Mouse (Mus musculus) lung, adult 2 months (tissue): ENCODE data around the gene Pdia2.

ENCODE experiments used
- CTCF ChIP-seq: fragments of 200-500 bp; IDR thresholded peaks from 2 replicates; pipeline ENCODE4 v1.5.1; 2011; ENCODE audit warnings: mild to moderate bottlenecking, low read length, control low read depth; ENCODE audit not compliant: insufficient read depth
- POLR2A ChIP-seq: fragments of 200-500 bp; IDR thresholded peaks from 2 replicates; pipeline ENCODE4 v1.6.1; 2011; ENCODE audit warnings: low read depth, mild to moderate bottlenecking, control low read depth, low read length, borderline replicate concordance; ENCODE audit errors: extremely low read depth

- TF ChIP-seq CTCF (no peak), POLR2A (no peak)
These were observed 11.3 kb downstream of the Pdia2 start for GRCm38 (mm10) chr17:26187592-26187991.
